Mouse (Mus musculus) bone marrow macrophage, adult 2 months (primary cell): ENCODE measurements around the gene Tbc1d21. TPM values are rescaled to one million over a fixed set of nuclear protein-coding genes. Genes with fewer than 3 reads are reported as not detected.

Experiments
- H3K27ac ChIP-seq: 2 replicates; pipeline ENCODE4 v1.5.1; 2012; ENCODE audit warnings: low read depth, low read length; ENCODE audit not compliant: insufficient read depth
- H3K4me1 ChIP-seq: 2 replicates; pipeline ENCODE4 v1.6.1; 2012; ENCODE audit warnings: low read length; ENCODE audit not compliant: control insufficient read depth, insufficient read depth
- H3K4me3 ChIP-seq: 2 replicates; pipeline ENCODE4 v1.5.1; 2012; ENCODE audit warnings: mild to moderate bottlenecking, low read length, moderate library complexity; ENCODE audit not compliant: insufficient read depth
- CTCF ChIP-seq: IDR thresholded peaks from 2 replicates; pipeline ENCODE4 v1.5.1; 2012; ENCODE audit warnings: low read depth, mild to moderate bottlenecking, low read length, moderate library complexity
- POLR2A ChIP-seq: IDR thresholded peaks from 2 replicates; pipeline ENCODE4 v1.6.1; 2012; ENCODE audit warnings: mild to moderate bottlenecking, low read depth, low read length, borderline replicate concordance
- polyA plus RNA-seq: library from polyadenylated mRNA; stranded (reverse); fragments of >200 nt; gene quantifications from 2 replicates; pipeline ENCODE4 v1.2.4, GENCODE M21; 2012; ENCODE audit not compliant: missing spikeins, insufficient read depth, insufficient read length

Tbc1d21 gene
- polyA plus RNA-seq, 1 experiment, result not detected

GRCm38 (mm10) chr9:58378878-58379277 is 8.6 kb upstream of the Tbc1d21 start:
- H3K4me3 ChIP-seq, result no peak overlapping the region
- H3K27ac ChIP-seq, result no peak overlapping the region
- peaks cover 6% of the 10 kb centered on the region for H3K4me1 ChIP-seq
- TF ChIP-seq CTCF (no peak), POLR2A (no peak)

- Histone ChIP-seq H3K4me3 (no peak overlapping the region), H3K27ac (no peak overlapping the region), H3K4me1 (no peaks in the 10 kb centered on the region)
- TF ChIP-seq CTCF (no peak), POLR2A (no peak)
Measured at GRCm38 (mm10) chr9:58373912-58374431, 3.7 kb upstream of the Tbc1d21 start.

GRCm38 (mm10) chr9:58371914-58372313 is 1.7 kb upstream of the Tbc1d21 start:
- no peak overlapping the region for H3K27ac ChIP-seq
- TF ChIP-seq POLR2A, result no peak
- TF ChIP-seq CTCF, result no peak
- H3K4me1 ChIP-seq, result no peaks in the 10 kb centered on the region
- H3K4me3 ChIP-seq, result no peak overlapping the region

GRCm38 (mm10) chr9:58369644-58370043 is 611 bp downstream of the Tbc1d21 start:
- no peaks in the 10 kb centered on the region for H3K4me1 ChIP-seq
- no peak overlapping the region for H3K4me3 ChIP-seq
- TF ChIP-seq CTCF (no peak), POLR2A (no peak)
- H3K27ac ChIP-seq, result no peak overlapping the region

GRCm38 (mm10) chr9:58364325-58364724 is 5.9 kb downstream of the Tbc1d21 start:
- Histone ChIP-seq H3K27ac (no peak overlapping the region), H3K4me3 (no peak overlapping the region), H3K4me1 (no peaks in the 10 kb centered on the region)
- TF ChIP-seq POLR2A (no peak), CTCF (no peak)

- no peak overlapping the region for H3K4me3 ChIP-seq
- no peaks in the 10 kb centered on the region for H3K4me1 ChIP-seq
- no peak overlapping the region for H3K27ac ChIP-seq
- TF ChIP-seq POLR2A, result no peak
- no peak for TF ChIP-seq CTCF
Measured at GRCm38 (mm10) chr9:58361956-58362355, 8.3 kb downstream of the Tbc1d21 start.

- no peak overlapping the region for H3K27ac ChIP-seq
- TF ChIP-seq POLR2A (no peak), CTCF (no peak)
- H3K4me3 ChIP-seq, result no peak overlapping the region
- H3K4me1 ChIP-seq, result no peaks in the 10 kb centered on the region
Measured at GRCm38 (mm10) chr9:58361373-58361772, 8.9 kb downstream of the Tbc1d21 start.

- no peak overlapping the region for H3K27ac ChIP-seq
- no peak overlapping the region for H3K4me3 ChIP-seq
- no peak for TF ChIP-seq POLR2A
- no peak for TF ChIP-seq CTCF
- no peaks in the 10 kb centered on the region for H3K4me1 ChIP-seq
Measured at GRCm38 (mm10) chr9:58355262-58356050, 14.8 kb downstream of the Tbc1d21 start.

GRCm38 (mm10) chr9:58354701-58355100 is 15.6 kb downstream of the Tbc1d21 start:
- Histone ChIP-seq H3K4me3 (no peak overlapping the region), H3K27ac (no peak overlapping the region), H3K4me1 (no peaks in the 10 kb centered on the region)
- TF ChIP-seq POLR2A, result no peak
- no peak for TF ChIP-seq CTCF

- no peaks in the 10 kb centered on the region for H3K4me1 ChIP-seq
- TF ChIP-seq CTCF (no peak), POLR2A (no peak)
- no peak overlapping the region for H3K27ac ChIP-seq
- H3K4me3 ChIP-seq, result no peak overlapping the region
Measured at GRCm38 (mm10) chr9:58353224-58353623, 17.0 kb downstream of the Tbc1d21 start.

- Histone ChIP-seq H3K4me1 (no peaks in the 10 kb centered on the region), H3K27ac (no peak overlapping the region), H3K4me3 (no peak overlapping the region)
- TF ChIP-seq CTCF, result no peak
- no peak for TF ChIP-seq POLR2A
Measured at GRCm38 (mm10) chr9:58347795-58348194, 22.5 kb downstream of the Tbc1d21 start.
